Mouse (Mus musculus) layer of hippocampus, adult 2 months (tissue): ENCODE measurements around the gene Fam234b. TPM values are rescaled to one million over a fixed set of nuclear protein-coding genes. Genes with fewer than 3 reads are reported as not detected.

ENCODE experiments used
- DNase-seq, 2 experiments: peaks; one replicate each; pipeline ENCODE4 v3.0.0; 2022; ENCODE audit warnings: low spot score in 2 of 2
- H3K27ac ChIP-seq: fragments of 200-600 bp; 2 replicates; pipeline ENCODE4 v1.8.1; 2022
- H3K4me3 ChIP-seq: fragments of 200-600 bp; 2 replicates; pipeline ENCODE4 v1.8.1; 2022; ENCODE audit warnings: mild to moderate bottlenecking
- CTCF ChIP-seq: fragments of 200-600 bp; conservative IDR thresholded peaks from 2 replicates; pipeline ENCODE4 v1.8.1; 2022; ENCODE audit warnings: antibody characterized with exemption, mild to moderate bottlenecking, moderate library complexity
- total RNA-seq, 2 experiments: library from RNA; stranded (reverse); gene quantifications; 2 replicates each; pipeline ENCODE4 v1.2.3; 2021

Gene Fam234b
- total RNA-seq, 2 experiments from 2014 or later, result 161 to 166 TPM

DNA sequence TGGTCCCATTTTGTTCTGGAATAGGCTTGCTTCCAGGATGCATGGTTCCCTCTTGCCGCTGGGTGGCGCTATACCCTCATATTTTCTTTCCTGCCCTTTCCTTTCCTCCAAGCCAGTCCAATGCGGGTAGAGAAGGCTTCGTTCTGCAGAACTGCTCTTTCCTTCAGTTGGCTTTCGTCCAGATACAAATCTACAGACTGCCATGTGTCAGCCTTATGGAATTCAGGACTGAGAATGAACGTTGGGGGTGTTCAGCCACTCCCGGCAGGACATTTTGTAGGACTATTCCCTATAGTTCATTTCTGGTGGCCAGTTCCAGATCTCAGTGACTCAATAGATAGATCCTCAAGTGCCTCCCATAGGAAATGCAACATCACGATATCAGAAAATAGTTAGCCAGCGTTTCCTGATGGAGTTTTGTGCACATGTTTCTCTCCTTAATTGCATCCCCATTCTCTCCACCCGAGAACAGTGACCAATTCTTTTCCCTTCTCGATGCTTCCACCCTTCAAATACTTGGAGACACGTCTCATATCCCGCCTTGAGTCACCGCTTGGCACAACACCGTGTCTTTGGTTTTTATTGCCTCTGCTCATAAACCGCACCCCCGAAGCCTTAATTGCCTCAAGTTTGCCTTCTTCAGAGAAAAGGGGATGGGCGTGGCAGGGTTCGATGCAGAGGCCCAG, 52.2 kb downstream of the Fam234b start:
- peak; percentile 71 to 75 for DNase-seq
- H3K4me3 ChIP-seq, result peak overlapping the region; percentile 22; the same call in 1 of the 2 replicates
- peak; percentile 96 for TF ChIP-seq CTCF
- 0 out of 2 replicates have a peak overlapping the region, but pooled peaks have one; percentile 56 for H3K27ac ChIP-seq

- no peak for DNase-seq
- Histone ChIP-seq H3K4me3 (no peak overlapping the region), H3K27ac (no peak overlapping the region)
- TF ChIP-seq CTCF, result no peak
Observed at GRCm38 (mm10) chr6:135250926-135251699, 53.3 kb downstream of the Fam234b start.

- no peak for DNase-seq
- Histone ChIP-seq H3K27ac (no peak overlapping the region), H3K4me3 (peak overlapping the region; percentile 30; the same call in 1 of the 2 replicates)
Observed at GRCm38 (mm10) chr6:135251849-135252727, 54.3 kb downstream of the Fam234b start.

GRCm38 (mm10) chr6:135252728-135253077, 54.9 kb downstream of the Fam234b start:
- Histone ChIP-seq H3K4me3 (peak overlapping the region; percentile 30; the same call in 1 of the 2 replicates), H3K27ac (no peak overlapping the region)
- DNase-seq, result peak; percentile 85 to 87
- no peak for TF ChIP-seq CTCF

More at GRCm38 (mm10) chr6:135251849-135252727, 54.3 kb downstream of the Fam234b start:
- no peak for TF ChIP-seq CTCF

DNA sequence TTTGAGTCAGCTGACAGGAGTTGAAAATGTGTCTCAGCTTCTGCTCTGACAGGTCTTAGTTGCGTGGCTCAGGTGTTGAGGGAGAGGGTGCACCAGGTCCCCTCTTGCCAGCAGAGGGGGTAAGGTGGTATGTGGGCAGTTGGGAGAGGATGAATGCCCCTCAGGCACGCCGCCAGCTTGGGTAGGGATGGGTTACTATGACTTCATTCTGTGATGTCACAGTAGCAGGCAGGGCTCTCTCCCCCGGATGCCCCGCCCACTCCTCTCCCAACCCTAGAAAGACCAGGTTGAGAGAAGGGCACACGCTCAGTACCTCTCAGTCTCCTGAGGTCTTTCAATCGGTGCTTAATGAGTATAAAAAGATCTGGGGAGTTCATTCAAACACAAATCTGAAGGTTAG, 56.4 kb downstream of the Fam234b start, which contains the start of gene Gsg1:
Gsg1 (minus strand) TSS at position 199 of the 400 bp plus-strand sequence.
- no peak within 1 kb of the TSS for H3K27ac ChIP-seq
- H3K4me3 ChIP-seq, result no peak within 1 kb of the TSS
- DNase-seq, result no peak
- TF ChIP-seq CTCF, result no peak; the same call in 1 of the 2 replicates

DNA sequence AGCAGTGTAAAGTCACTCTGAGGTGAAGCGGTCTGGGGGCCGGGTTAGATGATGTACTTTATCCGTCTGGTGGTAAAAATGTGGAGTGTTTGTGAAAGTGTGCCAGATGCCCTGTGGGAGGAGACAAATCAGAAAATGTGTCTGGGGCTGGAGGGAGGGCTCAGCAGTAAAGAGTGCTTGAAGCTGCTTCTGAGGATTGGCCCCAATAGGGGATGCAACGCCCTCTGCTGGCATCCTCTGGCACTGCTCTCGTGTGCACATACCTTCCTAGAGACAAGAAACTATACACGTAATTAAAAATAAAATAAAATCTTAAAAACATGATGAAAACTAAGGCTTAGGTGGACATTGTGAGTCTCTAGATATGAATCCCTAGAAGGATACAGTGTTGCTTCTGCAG, 62.7 kb downstream of the Fam234b start:
- no peak overlapping the region for H3K27ac ChIP-seq
- peak; percentile 36; the same call in 1 of the 2 replicates for TF ChIP-seq CTCF
- DNase-seq, result no peak
- no peak overlapping the region for H3K4me3 ChIP-seq

- no peak for DNase-seq
- H3K27ac ChIP-seq, result no peak overlapping the region
- H3K4me3 ChIP-seq, result no peak overlapping the region
- no peak for TF ChIP-seq CTCF
Observed at GRCm38 (mm10) chr6:135261124-135261523, 63.3 kb downstream of the Fam234b start.

DNA sequence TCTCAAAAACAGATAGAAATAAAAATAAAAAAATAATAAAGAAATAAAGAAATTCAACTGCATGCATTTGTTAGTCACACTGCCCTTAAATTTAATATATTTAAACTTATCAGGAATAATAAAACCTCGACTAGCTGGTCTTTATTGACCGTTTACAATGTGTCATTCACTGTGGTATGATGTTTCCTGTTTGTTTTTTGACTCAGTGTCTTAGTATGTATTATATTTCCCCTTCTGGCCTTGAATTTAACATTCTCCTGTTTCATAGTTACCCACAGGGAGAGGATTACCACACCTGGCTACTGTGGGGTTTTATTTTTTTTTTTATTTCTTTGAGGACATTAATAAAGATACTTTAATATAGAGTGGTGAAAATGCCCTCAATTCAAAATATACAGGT, 64.8 kb downstream of the Fam234b start:
- no peak for DNase-seq
- Histone ChIP-seq H3K27ac (no peak overlapping the region), H3K4me3 (no peak overlapping the region)
- no peak for TF ChIP-seq CTCF

DNA sequence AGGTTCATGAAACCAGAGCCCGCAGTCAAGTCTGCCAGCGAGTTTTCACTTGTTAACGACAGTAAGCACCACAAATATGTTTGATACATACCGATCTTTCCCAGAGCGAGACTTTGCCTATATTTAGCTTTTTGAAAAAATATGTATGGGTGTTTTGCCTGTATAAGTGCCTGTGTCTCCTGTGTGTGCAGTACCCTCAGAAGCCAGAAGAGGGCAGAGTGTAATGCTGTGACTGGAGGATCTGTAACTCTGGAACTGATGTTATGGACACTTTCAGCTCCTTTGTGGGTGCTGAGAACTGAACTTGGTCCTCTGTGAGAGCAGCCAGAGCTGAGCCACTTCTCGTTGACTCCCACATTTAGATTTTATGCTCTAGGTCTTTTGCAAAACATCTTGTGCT, 66.4 kb downstream of the Fam234b start:
- no peak overlapping the region for H3K27ac ChIP-seq
- no peak for DNase-seq
- peak; percentile 47 for TF ChIP-seq CTCF
- no peak overlapping the region for H3K4me3 ChIP-seq

DNA sequence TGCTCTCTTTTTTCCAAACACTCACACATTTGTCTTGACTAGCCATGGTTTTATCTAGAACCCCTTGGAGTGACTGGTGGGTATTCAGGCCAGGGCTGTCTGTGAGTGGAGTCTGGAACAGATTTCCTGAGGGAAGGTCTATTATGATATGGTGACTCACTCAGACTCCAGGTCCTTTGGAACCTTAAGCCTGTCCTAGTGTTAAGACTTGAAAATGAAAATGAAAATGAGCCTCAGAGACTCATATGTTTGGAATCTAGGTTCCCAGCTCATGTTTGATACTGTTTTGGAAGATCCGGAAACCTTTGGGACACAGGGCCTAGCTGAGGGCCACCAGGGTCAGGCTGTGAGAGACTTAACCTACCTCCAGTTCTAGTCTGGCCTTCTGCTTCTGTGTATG, 68.3 kb downstream of the Fam234b start:
- no peak for TF ChIP-seq CTCF
- DNase-seq, result no peak
- no peak overlapping the region for H3K27ac ChIP-seq
- H3K4me3 ChIP-seq, result no peak overlapping the region

GRCm38 (mm10) chr6:135267221-135267620, 69.4 kb downstream of the Fam234b start:
- Histone ChIP-seq H3K4me3 (no peak overlapping the region), H3K27ac (no peak overlapping the region)
- no peak for DNase-seq
- TF ChIP-seq CTCF, result no peak

DNA sequence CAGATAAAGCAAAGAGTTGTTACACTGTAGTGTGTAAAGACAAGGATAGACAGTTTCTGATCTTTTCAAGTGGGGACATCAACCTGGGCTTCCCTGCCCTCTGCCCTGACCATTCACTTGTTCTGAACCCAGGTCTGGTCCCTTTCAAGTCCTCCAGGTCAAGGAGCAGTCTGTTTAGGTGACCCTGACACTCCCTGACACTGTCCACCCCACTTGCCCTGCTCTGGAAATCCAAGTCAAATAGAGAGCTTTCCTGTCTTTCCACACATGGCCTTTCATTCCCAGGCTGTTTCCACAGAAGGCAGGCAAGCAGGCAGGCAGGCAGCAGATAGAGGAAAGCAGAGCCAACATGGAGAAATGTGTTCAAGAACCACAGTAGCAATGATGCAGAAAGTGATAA, 70.6 kb downstream of the Fam234b start:
- no peak overlapping the region for H3K4me3 ChIP-seq
- TF ChIP-seq CTCF, result no peak
- DNase-seq, result no peak
- H3K27ac ChIP-seq, result no peak overlapping the region

DNA sequence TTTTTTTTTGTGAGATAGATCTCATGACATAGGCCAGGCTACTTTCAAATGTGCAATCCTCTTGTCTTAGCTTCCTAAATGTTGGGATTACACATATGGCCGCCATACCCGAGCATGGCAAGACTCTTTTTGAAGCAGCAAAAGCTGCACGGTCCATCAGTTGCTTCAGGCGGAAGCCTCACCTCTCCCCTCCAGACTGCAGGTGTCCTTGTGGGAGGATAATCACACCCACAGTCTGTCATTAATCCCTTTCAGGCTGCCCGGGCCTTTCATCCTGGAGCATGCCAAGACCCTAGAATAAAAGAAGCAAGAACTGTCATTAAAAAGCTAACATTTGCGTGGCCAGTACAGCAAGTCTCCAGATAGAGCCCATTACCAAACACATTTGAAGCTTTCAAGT, 71.8 kb downstream of the Fam234b start:
- Histone ChIP-seq H3K4me3 (no peak overlapping the region), H3K27ac (no peak overlapping the region)
- no peak for DNase-seq
- TF ChIP-seq CTCF, result no peak
